Mouse (Mus musculus) layer of hippocampus, postnatal 10 days (tissue): ENCODE measurements around the gene Car10. TPM values are rescaled to one million over a fixed set of nuclear protein-coding genes. Genes with fewer than 3 reads are reported as not detected.
A peak's percentile ranks its signal among the peaks of the same experiment; 100 is the strongest.

Source experiments
- DNase-seq, 2 experiments: peaks; one replicate each; pipeline ENCODE4 v3.0.0; 2021; ENCODE audit warnings: low spot score in 2 of 2
- long read RNA-seq: library from polyadenylated mRNA; stranded (forward); transcript quantifications from one replicate; pipeline ENCODE4 v2.0.0, GENCODE M21; 2023
- total RNA-seq, 2 experiments: library from RNA; stranded (reverse); gene quantifications; 2 replicates each; pipeline ENCODE4 v1.2.3; 2021

The Car10 gene
- 10 to 100 TPM; 27.5 to 28.1 TPM for total RNA-seq
- long read RNA-seq, transcript Car10-201 (10 exons, 3,293 nt), result major isoform, 7 of 22 reads
- long read RNA-seq, transcript Car10-206 (9 exons, 3,334 nt), result minor isoform, 5 of 22 reads
- long read RNA-seq, partial matches to known transcripts, result 5 of 22 reads
- long read RNA-seq, other reads (novel, unspliced or antisense), result 5 of 22 reads

- peak; percentile 18 to 37 for DNase-seq
Measured at GRCm38 (mm10) chr11:93097941-93098828, at the start of gene Car10. Gene Car10, plus strand, starts transcription at chr11:93098028.

- no peak for DNase-seq
Measured at GRCm38 (mm10) chr11:93065021-93065420, 32.8 kb upstream of the Car10 start.

DNA sequence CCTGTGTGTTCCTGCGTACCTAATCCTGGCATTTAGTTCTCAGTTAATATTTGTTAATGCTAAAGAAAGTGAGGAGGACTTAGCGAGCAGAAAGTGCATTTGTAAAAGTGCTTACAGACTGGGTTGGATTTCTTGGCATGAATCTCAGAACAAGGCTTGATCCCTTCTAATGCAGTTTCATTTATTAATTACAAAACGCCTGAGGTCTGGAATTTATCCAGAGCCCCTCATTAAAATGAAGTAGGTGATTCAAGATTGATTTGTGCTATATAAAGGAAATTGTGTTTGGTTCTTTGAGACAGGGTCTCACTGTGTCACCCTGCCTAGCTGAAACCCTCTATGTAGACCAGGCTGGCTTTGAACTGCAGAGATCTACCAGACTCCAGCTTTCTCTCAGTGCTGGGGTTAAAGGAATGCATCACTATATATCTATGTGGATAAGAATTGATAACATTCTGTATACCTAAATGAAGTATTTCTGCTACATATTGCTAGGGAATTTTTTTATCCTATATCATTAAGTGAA lies 32.1 kb upstream of the Car10 start:
- DNase-seq, result no peak

DNA sequence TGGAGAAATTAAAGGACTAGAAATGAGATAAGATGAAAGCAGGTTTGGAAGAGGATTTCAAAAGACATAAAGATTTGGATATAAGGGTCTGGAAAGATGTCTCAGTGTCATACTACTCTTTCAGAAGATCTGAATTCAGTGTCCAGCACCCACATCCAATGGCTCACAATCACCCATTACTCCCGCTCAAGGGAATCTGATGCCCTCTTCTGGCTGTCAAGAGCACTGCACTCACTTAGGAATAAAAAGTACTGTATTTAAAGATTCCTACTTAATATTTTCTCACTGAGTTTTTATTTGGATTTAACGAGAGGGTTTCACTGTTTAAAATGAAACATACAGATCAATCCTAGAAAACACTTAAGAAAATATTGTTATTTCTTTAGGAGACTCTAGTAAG lies 2.2 kb upstream of the Car10 start:
- no peak for DNase-seq

GRCm38 (mm10) chr11:93097001-93097400 lies 827 bp upstream of the Car10 start:
- DNase-seq, result peak; percentile 23 to 35

- DNase-seq, result peak; percentile 6 to 23
Measured at GRCm38 (mm10) chr11:93097431-93097851, 387 bp upstream of the Car10 start.

DNA sequence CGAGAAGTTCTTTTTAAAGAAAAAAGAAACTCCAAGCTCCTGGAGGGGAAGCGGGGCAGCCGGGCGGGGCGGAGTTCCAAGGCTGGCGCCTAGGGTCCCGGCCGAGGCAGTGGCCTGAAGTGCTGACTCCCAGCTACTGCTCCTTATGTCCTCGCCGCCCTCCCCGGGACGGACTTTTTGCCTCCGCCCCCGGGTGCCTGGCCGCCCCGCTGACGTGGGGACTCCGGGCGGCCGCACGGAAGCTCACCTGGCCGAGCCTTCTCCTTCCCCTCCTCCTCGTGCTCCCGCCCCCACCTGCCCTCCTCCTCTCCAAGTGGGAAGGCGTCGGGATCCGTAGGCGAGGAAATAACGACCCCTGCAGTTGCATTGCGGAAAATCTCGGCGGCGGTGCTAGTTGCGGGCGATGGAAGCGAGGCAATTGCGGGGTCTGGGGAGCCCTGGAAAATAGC lies 1.1 kb downstream of the Car10 start:
- peak; percentile 52 to 65 for DNase-seq

GRCm38 (mm10) chr11:93099431-93100370 lies 1.9 kb downstream of the Car10 start:
- DNase-seq, result peak; percentile 10 to 29

DNA sequence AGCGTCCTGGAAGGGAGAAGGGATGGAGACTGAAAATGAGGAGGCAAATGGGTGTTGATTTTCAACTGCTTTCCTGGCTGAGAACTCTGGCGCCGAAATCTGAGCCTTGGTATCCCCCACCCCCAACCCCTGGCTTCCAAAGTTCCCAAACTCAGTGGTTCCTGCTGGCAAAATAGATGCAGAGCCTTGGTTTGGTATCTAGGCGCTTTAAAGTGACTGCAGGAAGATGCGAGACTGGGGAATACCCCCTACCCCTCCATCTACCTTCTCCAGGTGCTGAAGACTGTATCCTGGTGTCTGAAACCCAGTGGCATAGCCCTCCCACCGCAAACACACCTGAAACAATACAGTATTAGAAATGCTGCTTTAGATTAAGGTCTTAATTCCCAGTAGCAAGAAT lies 2.8 kb downstream of the Car10 start:
- no peak for DNase-seq

DNA sequence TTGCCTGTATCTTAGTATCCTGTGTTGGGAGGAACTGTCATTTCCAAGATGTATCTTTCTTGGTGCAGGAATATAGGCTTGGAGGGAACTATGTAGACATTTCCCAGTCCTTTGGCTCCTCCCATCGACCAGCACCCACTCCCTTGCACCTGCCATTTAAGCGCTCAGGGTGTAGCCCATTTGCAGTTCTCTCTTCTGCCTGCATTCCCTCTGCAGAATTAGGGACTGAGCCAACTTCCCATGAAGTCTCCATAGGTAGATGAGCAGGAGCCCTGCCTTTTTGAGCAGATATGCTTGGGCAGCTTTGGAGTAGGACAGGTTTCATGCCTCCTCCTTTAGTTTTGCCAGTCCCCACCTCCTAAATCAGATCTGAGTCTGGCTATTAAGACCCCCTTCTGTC lies 3.3 kb downstream of the Car10 start:
- DNase-seq, result no peak

GRCm38 (mm10) chr11:93102321-93102720 lies 4.5 kb downstream of the Car10 start:
- DNase-seq, result no peak

DNA sequence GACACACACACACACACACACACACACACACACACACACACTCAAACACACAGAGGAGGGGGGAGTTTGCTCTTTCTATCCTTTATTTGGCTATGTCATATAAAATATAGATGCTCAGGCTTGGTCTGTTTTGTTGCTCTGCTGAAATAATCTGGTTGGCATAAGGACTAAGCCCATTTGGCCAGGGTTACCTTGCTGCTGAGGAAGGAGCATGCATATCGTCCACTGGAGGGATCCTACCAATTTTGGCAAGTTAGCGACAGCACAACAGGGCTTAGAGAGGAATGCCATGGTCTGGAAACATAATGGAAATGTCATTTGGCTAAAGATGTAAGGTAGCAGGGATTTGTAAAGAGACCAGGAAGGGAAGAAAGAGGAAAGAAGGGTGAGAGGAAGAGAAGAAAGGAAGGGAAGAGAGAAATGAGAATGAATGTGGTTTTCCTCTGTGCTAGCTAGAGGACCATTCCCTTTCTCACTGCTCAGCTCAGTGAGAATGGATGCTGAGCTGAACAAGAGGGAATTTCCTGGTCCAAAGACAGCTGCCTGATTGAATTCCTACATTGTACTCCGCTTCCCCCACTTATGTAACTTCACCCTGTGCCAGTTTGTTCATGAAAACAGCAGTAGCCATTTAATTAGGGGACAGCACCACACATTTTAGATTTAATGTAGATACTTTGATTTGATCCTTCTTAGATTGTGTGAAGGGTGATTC lies 5.4 kb downstream of the Car10 start:
- no peak for DNase-seq

- no peak for DNase-seq
Measured at GRCm38 (mm10) chr11:93109451-93109850, 11.6 kb downstream of the Car10 start.

DNA sequence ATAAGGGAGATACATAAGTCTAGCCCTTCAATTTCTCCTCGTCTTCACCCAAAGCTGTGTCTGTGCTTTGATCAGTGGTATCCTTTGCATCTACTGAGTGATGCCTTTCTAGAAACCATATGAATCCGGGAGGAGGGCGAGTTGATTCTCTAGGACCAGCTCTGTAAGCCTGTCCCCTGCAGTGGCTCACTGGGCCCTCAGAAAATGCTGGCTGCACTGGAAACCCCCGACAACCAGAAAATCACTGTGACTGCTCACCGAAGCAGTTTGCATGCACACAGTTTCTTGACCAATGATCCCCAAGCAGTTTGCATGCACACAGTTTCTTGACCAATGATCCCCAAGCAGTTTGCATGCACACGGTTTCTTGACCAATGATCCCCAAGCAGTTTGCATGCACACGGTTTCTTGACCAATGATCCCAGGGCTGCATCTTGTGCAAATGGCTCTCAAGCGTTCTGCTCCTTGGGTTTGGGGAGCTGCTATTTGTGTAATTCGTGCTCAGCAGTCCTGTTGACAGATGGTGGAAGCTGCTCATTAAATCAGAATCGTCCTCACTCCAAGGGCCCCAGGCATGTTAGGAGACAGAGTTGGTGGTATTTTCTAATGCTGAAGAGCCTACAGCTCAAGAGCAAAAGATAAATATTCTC lies 23.1 kb downstream of the Car10 start:
- no peak for DNase-seq

DNA sequence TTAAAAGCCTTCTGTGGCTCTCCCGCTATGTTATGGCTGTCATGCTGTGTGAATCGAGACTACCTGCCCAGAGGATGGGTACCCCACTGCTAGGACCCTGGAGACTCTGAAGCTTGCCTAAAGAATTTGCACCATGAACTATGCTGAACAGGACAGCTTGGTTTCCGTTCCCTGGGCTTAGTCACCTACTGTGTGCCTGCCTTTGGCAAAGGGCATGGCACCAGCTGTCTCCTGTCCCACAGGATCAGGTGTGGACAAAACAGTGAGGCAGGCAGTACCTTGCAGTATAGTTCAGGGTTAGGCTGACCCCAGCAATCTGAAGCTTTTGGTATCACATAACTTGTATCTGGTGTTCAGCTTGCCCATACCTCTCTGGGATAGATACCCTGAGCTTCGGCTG lies 25.9 kb downstream of the Car10 start:
- DNase-seq, result no peak

DNA sequence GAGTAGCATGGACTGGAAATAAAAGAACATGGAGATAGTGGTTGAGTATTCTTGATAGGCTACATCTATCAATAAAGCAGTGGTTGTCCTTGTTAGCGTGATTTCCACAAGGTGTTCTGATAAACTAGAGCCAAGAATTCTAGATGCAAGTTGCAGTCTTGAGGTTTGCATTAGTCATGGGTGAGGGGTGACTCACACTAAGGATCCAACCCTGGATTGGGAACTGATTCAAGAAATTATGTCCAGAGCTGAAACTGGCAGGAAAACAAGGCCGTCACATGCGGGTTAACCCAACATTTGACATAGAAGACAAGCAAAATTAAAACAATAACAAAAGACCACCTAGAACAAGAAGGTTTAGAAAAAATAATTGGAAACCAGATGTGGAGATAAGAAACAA lies 28.6 kb downstream of the Car10 start:
- DNase-seq, result no peak

DNA sequence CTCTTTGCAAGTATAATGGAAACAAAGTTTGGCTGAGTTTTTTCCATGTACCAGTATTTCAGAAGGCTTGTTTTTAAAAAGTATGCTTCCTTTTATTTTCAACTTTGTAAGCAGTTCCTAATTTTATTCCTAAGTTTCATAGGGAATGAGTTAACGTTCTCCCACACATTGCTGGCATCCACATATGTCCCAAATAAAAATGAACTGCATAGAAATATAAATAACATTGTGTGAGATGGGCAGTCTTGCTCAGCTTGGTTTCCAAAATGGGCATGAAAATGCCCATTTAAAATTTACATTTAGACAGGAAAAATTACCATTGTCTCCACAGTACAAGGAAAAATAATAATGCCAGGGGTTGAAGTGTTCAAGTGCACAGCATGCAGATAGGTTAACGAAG lies 30.7 kb downstream of the Car10 start:
- DNase-seq, result no peak

GRCm38 (mm10) chr11:93137841-93138240 lies 40.0 kb downstream of the Car10 start:
- no peak for DNase-seq

DNA sequence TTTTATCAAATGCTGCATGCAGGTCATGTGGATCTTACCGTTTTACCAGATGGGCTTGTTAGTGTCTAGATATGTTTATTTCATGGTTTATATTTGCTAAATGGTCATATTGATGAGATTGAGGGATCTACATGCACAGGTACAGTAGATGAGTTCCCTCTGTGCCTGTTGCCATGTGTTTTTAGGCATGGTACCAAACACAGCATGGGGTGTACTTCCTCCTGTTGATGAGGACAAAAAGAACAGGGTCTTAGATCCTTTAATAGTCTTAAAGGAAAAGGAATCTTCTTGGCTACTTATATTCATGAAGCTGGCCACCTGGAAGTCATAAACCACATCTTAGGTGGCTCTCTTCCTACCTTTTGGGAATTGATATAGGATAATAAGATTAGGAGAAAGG lies 43.9 kb downstream of the Car10 start:
- no peak for DNase-seq

GRCm38 (mm10) chr11:93144544-93144943 lies 46.7 kb downstream of the Car10 start:
- peak; percentile 32 to 57 for DNase-seq
